Mouse (Mus musculus): ENCODE measurements around the gene Bex1.

The Bex1 gene

DNA sequence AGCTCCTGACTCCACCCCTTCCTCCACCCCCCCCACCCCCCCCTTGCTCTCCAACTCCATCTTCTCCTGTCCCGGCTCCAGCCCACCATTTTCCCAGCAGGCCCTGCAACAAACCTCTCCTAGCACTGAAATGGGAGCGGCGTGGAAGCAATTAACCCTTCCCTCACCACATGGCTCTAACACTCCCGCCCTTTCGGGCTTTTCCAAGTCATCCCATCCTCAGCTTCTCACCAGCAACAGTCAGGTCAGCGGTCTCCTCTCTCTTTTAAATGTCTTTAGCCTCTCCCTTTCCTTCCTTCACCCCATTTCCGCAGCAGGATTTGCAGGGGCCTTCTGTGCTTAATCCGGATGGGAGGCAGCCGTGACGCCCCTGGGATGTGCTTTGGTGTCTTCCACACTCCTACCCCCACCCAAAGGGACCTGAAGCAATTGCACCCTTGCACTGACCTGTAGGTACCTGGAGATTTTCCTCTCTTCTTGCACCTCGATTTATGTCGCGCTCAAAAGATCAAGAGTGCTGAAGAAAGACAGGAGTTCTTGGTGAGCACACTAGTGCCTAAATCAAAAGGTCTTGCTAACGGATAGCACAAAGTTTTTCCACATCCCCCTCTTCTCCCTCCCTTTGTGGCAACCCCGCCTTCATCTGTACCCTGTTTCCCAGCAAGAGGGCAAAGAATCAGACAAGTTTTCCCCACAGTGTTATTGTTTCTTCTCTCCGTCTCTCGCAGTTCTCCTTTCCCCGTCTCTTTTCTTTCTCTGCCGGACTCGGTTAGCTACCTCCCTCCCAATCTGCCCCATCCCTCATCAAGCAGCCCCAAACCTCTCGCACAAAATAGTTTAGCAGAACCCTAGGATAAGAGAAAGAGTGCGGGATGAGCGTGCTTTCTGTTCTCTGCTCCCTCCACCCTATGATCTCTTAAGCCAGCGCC lies 43.9 kb downstream of the Bex1 start:
- DNase-seq: peak; percentile 59 to 85

DNA sequence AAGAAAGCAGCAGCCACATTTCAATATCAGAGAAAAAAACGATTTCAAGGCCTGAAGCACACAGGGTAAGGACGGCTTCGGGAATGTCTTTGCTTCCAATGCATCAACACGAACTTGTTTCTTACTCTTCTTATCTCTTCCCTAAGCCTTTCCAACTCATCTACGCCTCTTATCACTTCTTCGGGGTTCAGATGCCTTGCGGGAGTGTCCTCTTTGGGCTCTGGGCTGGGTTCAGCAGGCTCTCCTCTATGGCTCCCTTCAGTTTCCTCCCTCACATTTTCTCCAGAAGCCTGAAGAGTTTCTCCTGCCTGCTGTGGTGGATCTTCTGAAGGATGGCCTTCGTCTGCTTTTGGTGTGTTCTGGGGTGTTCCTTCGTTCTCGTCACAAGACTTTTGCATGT lies 44.7 kb downstream of the Bex1 start:
- no peak for DNase-seq

Data from kidney, postnatal 25 days (tissue).